Mouse (Mus musculus) brain, adult 2 months (tissue): ENCODE measurements around the gene Abca4.

Source experiments
- DNase-seq: peaks from one replicate; pipeline ENCODE4 v3.0.0; 2011; ENCODE audit warnings: low read depth, low spot score

Gene Abca4

DNA sequence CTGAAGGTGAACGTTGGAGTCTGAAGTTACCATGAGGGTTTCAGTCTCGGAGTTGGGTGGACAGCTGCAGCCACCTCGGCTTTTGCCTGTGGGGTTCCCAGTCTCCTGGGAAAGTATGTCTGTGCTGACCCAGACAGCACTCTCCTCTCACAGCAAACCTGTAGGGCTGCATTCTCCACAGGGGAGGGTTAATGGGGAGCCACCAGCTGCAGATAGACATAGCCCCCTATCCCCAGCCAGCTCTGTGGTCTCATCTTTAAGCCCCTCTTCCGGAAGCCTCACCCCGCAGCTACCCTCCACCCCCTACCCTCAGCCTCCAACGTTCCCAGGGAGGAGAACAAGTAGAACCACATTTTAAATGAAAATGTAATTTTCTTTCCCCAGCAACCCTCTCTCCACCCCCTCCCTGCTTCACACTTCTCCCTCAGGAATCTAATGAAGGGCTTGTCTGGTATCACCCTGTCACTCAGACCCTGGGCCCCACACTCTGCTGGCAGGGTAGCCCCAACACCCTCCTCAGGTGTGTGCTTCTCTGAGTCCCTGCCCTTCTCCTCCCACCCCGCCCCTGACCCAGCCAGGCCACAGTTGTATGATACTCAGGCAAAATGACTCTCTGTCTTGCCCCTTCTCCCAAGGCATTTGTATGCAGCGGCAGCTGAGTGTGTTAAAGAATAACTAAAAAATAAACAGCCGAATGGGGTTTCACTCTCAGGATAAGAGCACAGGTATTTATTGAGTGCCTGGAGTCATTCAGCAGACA, 14.4 kb downstream of the Abca4 start:
- no peak for DNase-seq

- no peak for DNase-seq
These were observed 18.3 kb downstream of the Abca4 start for GRCm38 (mm10) chr3:122062586-122062985.

DNA sequence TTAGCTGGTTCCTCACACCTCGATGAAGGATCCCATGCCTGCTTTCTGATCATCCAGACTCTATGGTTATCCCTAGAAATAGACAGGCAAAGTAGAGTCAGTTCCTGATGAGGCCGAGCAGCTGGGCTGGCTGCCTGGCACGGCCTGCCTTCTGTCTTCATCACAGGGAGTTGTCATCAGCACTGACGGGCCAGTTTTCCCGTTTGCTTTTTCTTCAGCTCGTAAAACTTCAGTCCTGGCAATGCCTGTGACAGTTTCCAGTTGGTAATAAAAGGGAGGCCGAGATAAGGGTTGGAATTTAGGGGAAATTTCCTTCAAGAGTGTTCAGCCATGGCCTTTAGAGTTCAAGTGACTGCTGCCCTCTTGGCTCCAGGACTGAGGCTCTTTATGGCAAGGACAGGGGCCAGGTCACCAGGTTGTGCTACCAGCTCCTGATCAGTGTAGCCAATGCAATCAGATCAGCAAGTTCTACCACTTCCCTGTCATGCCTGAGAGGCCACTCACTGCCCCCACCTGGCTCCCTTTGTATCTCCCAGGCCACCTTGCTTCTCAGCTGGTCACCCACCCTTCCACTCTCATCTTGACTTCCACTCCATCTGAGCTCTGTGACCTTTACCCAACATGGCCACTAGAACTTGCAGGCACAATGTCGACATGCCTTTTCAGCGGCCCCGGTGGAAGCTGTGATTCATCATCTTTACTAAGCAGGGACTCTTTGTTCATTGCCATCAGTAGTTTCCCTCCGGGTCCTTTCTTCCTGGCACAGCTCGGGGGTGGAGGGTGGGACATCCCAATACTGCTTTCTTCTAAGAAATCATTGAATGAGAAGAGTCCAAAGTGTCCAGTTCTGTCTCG, 20.5 kb downstream of the Abca4 start:
- peak; percentile 6 for DNase-seq

DNA sequence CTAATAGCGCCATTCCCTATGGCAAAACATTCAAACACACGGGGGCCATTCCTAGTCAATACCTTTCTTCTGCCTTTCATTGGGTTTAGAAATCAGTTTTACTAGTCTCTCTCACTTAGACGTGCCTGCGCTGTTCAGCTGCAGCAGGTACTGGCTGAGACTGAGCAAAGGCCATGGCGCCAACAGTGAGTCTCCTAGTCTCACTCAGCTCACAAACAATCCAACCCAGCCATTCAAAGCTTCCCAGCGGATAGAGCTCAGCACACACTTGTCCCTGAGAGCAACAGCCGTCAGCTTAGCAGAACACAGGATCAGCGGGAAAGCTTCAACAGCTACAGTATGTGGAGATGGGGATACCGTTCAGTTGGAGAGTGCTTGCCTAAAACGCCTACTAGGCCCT, 27.5 kb downstream of the Abca4 start:
- DNase-seq, result no peak

GRCm38 (mm10) chr3:122072646-122073571, 28.7 kb downstream of the Abca4 start:
- DNase-seq, result peak; percentile 37

GRCm38 (mm10) chr3:122073595-122073994, 29.4 kb downstream of the Abca4 start:
- DNase-seq, result peak; percentile 12

- peak; percentile 12 for DNase-seq
These were observed 30.1 kb downstream of the Abca4 start for GRCm38 (mm10) chr3:122074334-122074733.

GRCm38 (mm10) chr3:122078141-122078540, 33.9 kb downstream of the Abca4 start:
- DNase-seq, result peak; percentile 83

- DNase-seq, result peak; percentile 60
These were observed 34.9 kb downstream of the Abca4 start for GRCm38 (mm10) chr3:122079172-122079571.

GRCm38 (mm10) chr3:122081634-122082033, 37.4 kb downstream of the Abca4 start:
- DNase-seq, result peak; percentile 58

DNA sequence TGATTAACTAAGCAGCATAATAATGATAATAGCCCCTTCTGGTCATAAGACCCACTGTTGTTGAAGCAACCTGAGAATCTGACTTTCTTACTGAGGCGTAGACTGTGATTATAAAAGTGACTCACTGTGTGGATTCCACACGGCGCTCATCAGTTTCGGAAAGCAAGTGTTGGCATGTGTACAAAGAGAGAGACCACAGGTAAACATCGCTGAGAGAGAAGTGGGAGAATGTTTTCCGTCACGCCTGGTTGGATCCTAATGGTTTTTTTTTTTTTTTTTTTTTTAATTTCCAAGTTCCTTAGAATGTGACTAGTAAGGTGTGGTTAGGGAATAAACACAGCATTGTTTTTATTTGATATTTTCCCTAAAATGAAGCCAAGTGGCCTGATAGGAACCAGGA, 38.1 kb downstream of the Abca4 start:
- no peak for DNase-seq

DNA sequence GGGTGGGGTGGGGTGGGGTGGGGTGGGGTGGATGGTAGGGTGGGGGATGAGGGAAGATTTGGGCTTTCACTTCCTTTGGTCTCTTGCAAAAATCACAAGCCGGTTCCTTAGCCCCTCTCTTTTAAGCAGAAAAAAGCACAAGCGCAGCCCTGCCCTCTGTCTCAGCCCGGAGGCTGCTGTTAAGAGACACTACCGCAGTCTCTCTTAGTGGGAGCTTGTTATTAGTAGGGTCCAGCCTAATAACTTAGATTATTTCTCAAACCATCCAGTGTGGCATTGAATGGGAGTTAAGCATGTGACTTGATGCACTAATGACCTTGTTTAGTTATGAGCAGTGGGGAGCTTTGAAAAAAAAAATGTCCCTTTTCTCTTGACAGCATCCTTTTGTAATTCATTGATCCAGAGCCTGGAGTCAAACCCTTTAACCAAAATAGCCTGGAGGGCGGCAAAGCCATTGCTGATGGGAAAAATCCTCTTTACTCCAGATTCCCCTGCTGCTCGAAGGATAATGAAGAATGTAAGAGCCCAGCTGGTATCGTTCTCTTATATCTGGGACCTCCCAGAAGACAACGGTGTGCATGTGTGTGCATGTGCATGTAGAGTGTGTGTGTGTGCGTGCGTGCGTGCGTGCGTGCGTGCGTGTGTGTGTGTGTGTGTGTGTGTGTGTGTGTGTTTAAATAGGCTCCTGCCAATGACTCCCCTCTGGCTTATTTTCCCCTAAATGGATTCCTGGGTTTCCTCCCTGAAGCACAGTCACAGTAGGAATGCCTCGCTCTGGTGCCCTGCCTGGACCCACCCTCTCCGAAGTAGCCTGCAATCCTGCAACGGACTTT, 41.1 kb downstream of the Abca4 start:
- no peak for DNase-seq

DNA sequence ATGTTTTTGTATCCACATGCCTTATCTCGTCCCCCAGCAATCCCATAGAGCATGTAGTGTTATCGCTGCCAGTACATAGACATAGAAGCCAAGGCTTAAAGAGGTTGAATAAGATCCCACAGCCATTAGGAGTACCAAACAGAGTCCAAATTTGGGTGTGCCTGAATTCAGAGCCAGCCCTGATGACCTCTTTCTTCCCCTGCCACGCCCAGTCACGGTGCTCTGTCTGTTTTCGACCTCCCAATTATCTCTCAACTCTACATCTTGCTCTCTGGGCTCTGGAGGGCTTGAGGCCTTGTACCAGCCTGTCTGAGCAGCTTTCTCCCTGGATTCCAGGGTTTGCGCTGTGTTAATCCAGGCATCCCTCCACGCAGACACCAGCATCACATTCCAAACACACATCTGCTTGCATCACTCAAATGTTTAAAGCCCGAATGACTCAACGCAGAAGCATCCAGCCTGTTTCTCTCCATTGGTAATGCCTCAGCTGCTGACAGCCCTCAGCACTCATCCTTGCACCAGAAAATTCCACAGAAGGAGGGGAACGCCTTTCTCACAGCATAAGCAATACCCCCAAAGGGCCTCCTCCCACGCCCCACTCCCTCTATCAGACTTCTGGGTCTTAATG, 43.9 kb downstream of the Abca4 start:
- DNase-seq, result peak; percentile 47

GRCm38 (mm10) chr3:122090338-122090737, 46.1 kb downstream of the Abca4 start:
- DNase-seq, result no peak

GRCm38 (mm10) chr3:122099713-122100112, 55.5 kb downstream of the Abca4 start:
- DNase-seq, result no peak

- DNase-seq, result no peak
These were observed 57.8 kb downstream of the Abca4 start for GRCm38 (mm10) chr3:122102091-122102490.

GRCm38 (mm10) chr3:122103864-122104808, 59.9 kb downstream of the Abca4 start:
- DNase-seq, result peak; percentile 77

DNA sequence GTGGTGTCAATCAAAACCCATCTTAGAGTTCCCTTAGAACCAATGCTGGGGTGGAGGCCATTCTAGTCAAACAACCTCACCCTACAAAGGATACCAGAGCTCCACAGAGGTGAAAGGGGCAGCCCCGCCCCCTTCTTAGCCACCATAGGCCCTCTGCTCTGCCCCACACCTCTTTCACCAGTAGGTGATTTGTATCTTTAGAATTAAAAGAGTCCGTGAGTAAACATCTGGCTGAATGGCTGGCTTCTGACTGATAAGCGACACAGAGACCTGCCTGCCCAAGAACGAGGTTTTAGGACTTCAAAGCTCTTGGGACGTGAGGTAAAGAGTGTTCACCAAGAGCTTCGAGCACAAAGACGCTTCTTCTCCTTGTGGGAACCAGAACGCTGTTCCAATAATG, 62.7 kb downstream of the Abca4 start:
- no peak for DNase-seq

DNA sequence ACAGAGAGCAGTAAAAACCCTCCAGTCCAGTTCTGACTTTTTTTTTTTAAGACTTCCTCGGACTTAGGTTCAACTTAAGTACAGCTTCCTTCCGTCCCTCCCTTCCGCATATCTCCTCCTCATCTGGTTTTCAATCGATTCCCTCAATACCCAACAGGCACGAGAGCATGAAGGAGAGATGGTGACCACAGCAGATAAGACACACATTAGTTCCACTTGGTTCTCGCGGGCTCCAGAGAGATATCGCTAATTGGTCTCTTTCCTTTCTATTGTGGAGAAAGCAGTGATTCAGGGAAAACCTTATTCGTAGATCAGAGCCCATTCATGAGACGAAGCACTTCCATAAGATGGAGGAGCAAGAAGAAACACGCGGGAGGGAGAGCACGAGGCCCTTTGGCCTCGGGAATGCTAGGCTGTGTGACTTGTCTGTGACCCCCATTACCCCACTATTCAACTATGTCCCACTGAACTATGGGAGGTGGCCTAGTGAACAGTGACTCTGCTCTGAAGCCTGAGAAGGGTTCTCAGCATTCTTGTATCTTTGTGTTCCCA, 63.5 kb downstream of the Abca4 start:
- no peak for DNase-seq
